Mouse (Mus musculus): ENCODE measurements around the gene Bcl6.

Gene Bcl6

DNA sequence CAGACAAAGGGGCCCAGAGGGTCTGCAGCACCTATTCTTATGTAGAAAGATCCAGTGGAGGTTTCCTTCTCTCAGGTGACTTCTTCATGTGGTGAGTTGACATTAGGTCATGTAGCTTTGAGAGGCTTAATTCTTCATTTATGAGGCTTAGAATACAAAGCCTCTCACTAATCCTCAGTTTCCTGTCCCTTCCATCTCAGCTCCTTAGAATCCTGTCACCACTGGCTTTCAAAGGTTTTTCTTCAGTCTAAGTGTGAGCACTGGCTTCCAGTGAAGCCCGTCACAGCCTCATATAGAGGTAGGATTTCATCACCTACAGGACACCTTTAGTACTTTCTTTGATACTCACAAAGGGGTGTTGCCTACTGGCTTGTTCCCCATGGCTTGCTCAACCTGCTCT, 65.7 kb downstream of the Bcl6 start:
- DNase-seq (ENCODE audit: low read depth, low spot score), result no peak

DNA sequence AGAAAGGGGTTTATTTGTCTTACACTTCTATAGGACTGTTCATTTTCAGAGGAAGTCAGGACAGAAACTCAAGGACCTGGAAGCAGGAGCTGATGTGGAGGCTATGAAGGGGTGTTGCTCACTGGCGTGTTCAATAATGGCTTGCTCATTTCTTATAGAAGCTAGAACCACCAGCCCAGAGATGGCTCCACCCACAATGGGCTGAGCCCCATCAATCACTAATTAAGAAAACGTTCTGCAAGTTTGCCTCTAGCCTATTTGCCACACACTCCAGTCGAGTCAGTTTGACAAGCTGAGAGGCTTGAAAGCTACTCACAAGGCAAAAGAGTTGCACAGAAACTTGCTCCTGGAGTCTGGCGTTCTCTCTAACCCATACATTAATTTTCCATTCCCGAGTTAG, 67.0 kb downstream of the Bcl6 start:
- DNase-seq (ENCODE audit: low read depth, low spot score), result no peak

DNA sequence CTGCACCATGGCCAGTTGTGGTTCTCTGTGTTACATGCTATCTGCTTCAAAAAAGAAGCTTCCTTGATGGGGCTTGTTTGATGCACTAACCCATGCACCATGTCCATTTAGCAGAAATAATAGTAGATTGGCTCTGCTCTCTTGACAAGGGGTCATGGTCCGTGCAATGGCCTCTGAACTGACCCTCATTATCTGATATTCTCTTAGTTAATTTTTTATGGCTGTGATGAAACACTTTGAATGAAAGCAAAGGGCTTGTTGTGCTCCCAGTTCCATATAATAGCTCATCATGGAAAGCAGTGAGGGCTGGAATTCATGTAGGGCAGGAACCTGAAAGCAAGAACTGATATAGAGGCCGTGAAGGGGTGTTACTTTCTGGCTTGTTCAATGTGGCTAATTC, 69.2 kb downstream of the Bcl6 start:
- DNase-seq (ENCODE audit: low read depth, low spot score), result no peak
